Mouse (Mus musculus): ENCODE data around the gene B3gnt9. TPM values are rescaled to one million over a fixed set of nuclear protein-coding genes. Genes with fewer than 3 reads are reported as not detected.
"Not testable (repeated sequence)": the region's sequence is repeated elsewhere in the genome, so short reads cannot be mapped to it uniquely, and the experiment has no call there.

Gene B3gnt9
- total RNA-seq (2021) = 1 to 10 TPM; 1.8 to 3.5 TPM
- long read RNA-seq, experiment 1, partial matches to known transcripts = 0 of 3 reads
- long read RNA-seq, experiment 1, other reads (novel, unspliced or antisense) = 0 of 3 reads
- long read RNA-seq, experiment 2, partial matches to known transcripts = 0 of 1 reads
- long read RNA-seq, experiment 2, other reads (novel, unspliced or antisense) = 0 of 1 reads

- H3K4me3 ChIP-seq = peak within 1 kb of the TSS; percentile 90
- TF ChIP-seq CTCF (IDR thresholded peaks at IDR 0.05) = no peak
- peak within 1 kb of the TSS; percentile 90 for H3K27ac ChIP-seq
- intact Hi-C loops (cut with DNase I) = no loop called here
- peak; percentile 88 for DNase-seq
Observed at GRCm38 (mm10) chr8:105254966-105255350, at the start of gene B3gnt9. Gene B3gnt9, minus strand, starts transcription at chr8:105255153.

GRCm38 (mm10) chr8:105303874-105304273 lies 48.9 kb upstream of the B3gnt9 start:
- no peak for TF ChIP-seq CTCF (IDR thresholded peaks at IDR 0.05)
- intact Hi-C loops (cut with DNase I) = no loop called here
- peak overlapping the region; percentile 78 for H3K27ac ChIP-seq
- H3K4me3 ChIP-seq = no peak overlapping the region
- peak; percentile 23 for DNase-seq

- H3K27ac ChIP-seq = no peak overlapping the region
- intact Hi-C loops (cut with DNase I) = no loop called here
- no peak overlapping the region for H3K4me3 ChIP-seq
- DNase-seq = peak; percentile 11
- TF ChIP-seq CTCF (IDR thresholded peaks at IDR 0.05) = no peak
Observed at GRCm38 (mm10) chr8:105303396-105303795, 48.4 kb upstream of the B3gnt9 start.

GRCm38 (mm10) chr8:105299962-105300361 lies 45.0 kb upstream of the B3gnt9 start:
- TF ChIP-seq CTCF (IDR thresholded peaks at IDR 0.05) = no peak
- Histone ChIP-seq H3K27ac (no peak overlapping the region), H3K4me3 (no peak overlapping the region)
- DNase-seq = peak; percentile 27
- intact Hi-C loops (cut with DNase I) = loop anchor here (2.0 kb wide), 1 partner anchor 27 kb away; the partner anchor contains the start of genes Lrrc29 and Tmem208

- intact Hi-C loops (cut with DNase I) = loop anchor here (2.0 kb wide), 1 partner anchor 28 kb away; the partner anchor contains the start of genes Lrrc29 and Tmem208
- H3K27ac ChIP-seq = peak overlapping the region; percentile 91
- DNase-seq = peak; percentile 31
Observed at GRCm38 (mm10) chr8:105298351-105299252, 43.6 kb upstream of the B3gnt9 start.

GRCm38 (mm10) chr8:105297511-105298192 lies 42.7 kb upstream of the B3gnt9 start, which contains the start of gene E2f4:
Gene E2f4, plus strand, starts transcription at chr8:105297663.
- DNase-seq = peak; percentile 96
- intact Hi-C loops (cut with DNase I) = loop anchor here (2.0 kb wide), 1 partner anchor 29 kb away; the partner anchor contains the start of genes Lrrc29 and Tmem208
- Histone ChIP-seq H3K4me3 (peak within 1 kb of the TSS; percentile 99), H3K27ac (peak within 1 kb of the TSS; percentile 91)
- 0 out of 2 replicates have a peak, but pooled peaks have one; percentile 3 for TF ChIP-seq CTCF (IDR thresholded peaks at IDR 0.05)

More at GRCm38 (mm10) chr8:105298351-105299252, 43.6 kb upstream of the B3gnt9 start:
- no peak for TF ChIP-seq CTCF (IDR thresholded peaks at IDR 0.05)
- H3K4me3 ChIP-seq = peak overlapping the region; percentile 99

- intact Hi-C loops (cut with DNase I) = no loop called here
- DNase-seq = no peak
- Histone ChIP-seq H3K4me3 (peak within 1 kb of the TSS; percentile 99), H3K27ac (peak within 1 kb of the TSS; percentile 91)
- no peak for TF ChIP-seq CTCF (IDR thresholded peaks at IDR 0.05)
Observed at GRCm38 (mm10) chr8:105295895-105296573, 41.1 kb upstream of the B3gnt9 start, which contains the start of gene Exoc3l. Gene Exoc3l, minus strand, starts transcription at chr8:105296101.

- intact Hi-C loops (cut with DNase I) = no loop called here
Observed at GRCm38 (mm10) chr8:105295256-105295655, 40.3 kb upstream of the B3gnt9 start.

GRCm38 (mm10) chr8:105294776-105295175 lies 39.8 kb upstream of the B3gnt9 start:
- Histone ChIP-seq H3K27ac (peak overlapping the region; percentile 91; the same call in 1 of the 2 replicates), H3K4me3 (peak overlapping the region; percentile 61)
- no peak for DNase-seq
- intact Hi-C loops (cut with DNase I) = no loop called here
- no peak for TF ChIP-seq CTCF (IDR thresholded peaks at IDR 0.05)

More at GRCm38 (mm10) chr8:105295256-105295655, 40.3 kb upstream of the B3gnt9 start:
- DNase-seq = no peak
- no peak for TF ChIP-seq CTCF (IDR thresholded peaks at IDR 0.05)
- Histone ChIP-seq H3K4me3 (peak overlapping the region; percentile 61), H3K27ac (peak overlapping the region; percentile 91)

GRCm38 (mm10) chr8:105293405-105293804 lies 38.5 kb upstream of the B3gnt9 start:
- intact Hi-C loops (cut with DNase I) = no loop called here
- Histone ChIP-seq H3K4me3 (no peak overlapping the region), H3K27ac (no peak overlapping the region)
- DNase-seq = no peak
- no peak for TF ChIP-seq CTCF (IDR thresholded peaks at IDR 0.05)

GRCm38 (mm10) chr8:105292471-105292870 lies 37.5 kb upstream of the B3gnt9 start:
- no peak overlapping the region for H3K4me3 ChIP-seq
- no peak overlapping the region for H3K27ac ChIP-seq
- no peak for TF ChIP-seq CTCF (IDR thresholded peaks at IDR 0.05)
- intact Hi-C loops (cut with DNase I) = no loop called here
- DNase-seq = no peak

- H3K27ac ChIP-seq; DNase-seq; intact Hi-C loops (cut with DNase I); H3K4me3 ChIP-seq: not testable (repeated sequence)
- TF ChIP-seq CTCF (IDR thresholded peaks at IDR 0.05) = peak; percentile 20; the same call in 1 of the 2 replicates
Observed at GRCm38 (mm10) chr8:105291802-105292201, 36.8 kb upstream of the B3gnt9 start.

- DNase-seq; intact Hi-C loops (cut with DNase I); H3K4me3 ChIP-seq; H3K27ac ChIP-seq: not testable (repeated sequence)
Observed at GRCm38 (mm10) chr8:105291364-105291763, 36.4 kb upstream of the B3gnt9 start.

Data from gastrocnemius, adult 2 months (tissue).